Mouse (Mus musculus): Measurements from ENCODE around the gene Gm11034. TPM values are rescaled to one million over a fixed set of nuclear protein-coding genes. Genes with fewer than 3 reads are reported as not detected.

Gm11034 gene
- polyA plus RNA-seq, 1 experiment from 2014 or later = not detected

GRCm38 (mm10) chr8:72242226-72242625 lies 28.8 kb upstream of the Gm11034 start:
- Histone ChIP-seq H3K4me2 (ENCODE audit: low read depth, low read length) (no peak overlapping the region), H3K27ac (ENCODE audit: low read length) (no peak overlapping the region), H3K36me3 (ENCODE audit: control insufficient read depth, insufficient read depth, low read length) (peaks cover 3% of the 10 kb centered on the region; the same call in 1 of the 2 replicates), H3K4me1 (replicated peaks; ENCODE audit: control insufficient read depth, insufficient read depth, low read length) (peaks cover 6% of the 10 kb centered on the region), H3K9me3 (ENCODE audit: control insufficient read depth, low read length) (no peaks in the 10 kb centered on the region), H3K4me3 (ENCODE audit: low read length) (no peak overlapping the region), H3K9ac (ENCODE audit: low read length) (no peak overlapping the region), H3K27me3 (ENCODE audit: control insufficient read depth, insufficient read depth, low read depth, low read length) (no peaks in the 10 kb centered on the region)
- WGBS = 81% methylated on average over 1 of the region's 1 CpGs
- no peak for ATAC-seq (ENCODE audit: low read depth)

GRCm38 (mm10) chr8:72240951-72241350 lies 27.5 kb upstream of the Gm11034 start:
- H3K36me3 ChIP-seq (ENCODE audit: control insufficient read depth, insufficient read depth, low read length) = peaks cover 3% of the 10 kb centered on the region; the same call in 1 of the 2 replicates
- 57% methylated on average over 7 of the region's 7 CpGs for WGBS
- peak overlapping the region; percentile 78 for H3K4me2 ChIP-seq (ENCODE audit: low read depth, low read length)
- peaks cover 6% of the 10 kb centered on the region for H3K4me1 ChIP-seq (replicated peaks; ENCODE audit: control insufficient read depth, insufficient read depth, low read length)
- H3K27ac ChIP-seq (ENCODE audit: low read length) = no peak overlapping the region
- ATAC-seq (ENCODE audit: low read depth) = no peak
- H3K4me3 ChIP-seq (ENCODE audit: low read length) = peak overlapping the region; percentile 81
- no peaks in the 10 kb centered on the region for H3K27me3 ChIP-seq (ENCODE audit: control insufficient read depth, insufficient read depth, low read depth, low read length)
- H3K9ac ChIP-seq (ENCODE audit: low read length) = peak overlapping the region; percentile 80
- H3K9me3 ChIP-seq (ENCODE audit: control insufficient read depth, low read length) = no peaks in the 10 kb centered on the region

GRCm38 (mm10) chr8:72240403-72240763 lies 26.9 kb upstream of the Gm11034 start:
- peak overlapping the region; percentile 80 for H3K9ac ChIP-seq (ENCODE audit: low read length)

GRCm38 (mm10) chr8:72239499-72240402 lies 26.3 kb upstream of the Gm11034 start, which contains the start of gene Ap1m1:
Gene Ap1m1 (plus strand): TSS chr8:72240018.
- peaks cover 3% of the 10 kb centered on the region; the same call in 1 of the 2 replicates for H3K36me3 ChIP-seq (ENCODE audit: control insufficient read depth, insufficient read depth, low read length)
- WGBS = under 1% methylated on average over 54 of the region's 54 CpGs
- peak; percentile 96 for ATAC-seq (ENCODE audit: low read depth)

More at GRCm38 (mm10) chr8:72240403-72240763, 26.9 kb upstream of the Gm11034 start:
- H3K4me2 ChIP-seq (ENCODE audit: low read depth, low read length) = peak overlapping the region; percentile 78
- H3K27ac ChIP-seq (ENCODE audit: low read length) = peak overlapping the region; percentile 81
- WGBS = under 1% methylated on average over 24 of the region's 24 CpGs
- H3K27me3 ChIP-seq (ENCODE audit: control insufficient read depth, insufficient read depth, low read depth, low read length) = no peaks in the 10 kb centered on the region
- H3K9me3 ChIP-seq (ENCODE audit: control insufficient read depth, low read length) = no peaks in the 10 kb centered on the region
- peak; percentile 35 for ATAC-seq (ENCODE audit: low read depth)
- H3K4me3 ChIP-seq (ENCODE audit: low read length) = peak overlapping the region; percentile 81
- peaks cover 3% of the 10 kb centered on the region; the same call in 1 of the 2 replicates for H3K36me3 ChIP-seq (ENCODE audit: control insufficient read depth, insufficient read depth, low read length)
- H3K4me1 ChIP-seq (replicated peaks; ENCODE audit: control insufficient read depth, insufficient read depth, low read length) = peaks cover 6% of the 10 kb centered on the region

GRCm38 (mm10) chr8:72222656-72223055 lies 9.2 kb upstream of the Gm11034 start:
- H3K9me3 ChIP-seq (ENCODE audit: control insufficient read depth, low read length) = no peaks in the 10 kb centered on the region
- no peak overlapping the region for H3K4me2 ChIP-seq (ENCODE audit: low read depth, low read length)
- H3K27ac ChIP-seq (ENCODE audit: low read length) = no peak overlapping the region
- peaks cover 22% of the 10 kb centered on the region for H3K36me3 ChIP-seq (ENCODE audit: control insufficient read depth, insufficient read depth, low read length)
- peaks cover 8% of the 10 kb centered on the region; the same call in 1 of the 2 replicates for H3K4me1 ChIP-seq (replicated peaks; ENCODE audit: control insufficient read depth, insufficient read depth, low read length)
- WGBS = 88% methylated on average over 5 of the region's 5 CpGs
- no peaks in the 10 kb centered on the region for H3K27me3 ChIP-seq (ENCODE audit: control insufficient read depth, insufficient read depth, low read depth, low read length)
- no peak overlapping the region for H3K9ac ChIP-seq (ENCODE audit: low read length)
- ATAC-seq (ENCODE audit: low read depth) = no peak
- H3K4me3 ChIP-seq (ENCODE audit: low read length) = no peak overlapping the region

More at GRCm38 (mm10) chr8:72239499-72240402, 26.3 kb upstream of the Gm11034 start, which contains the start of gene Ap1m1:
- H3K27me3 ChIP-seq (ENCODE audit: control insufficient read depth, insufficient read depth, low read depth, low read length) = no peaks in the 10 kb centered on the region
- peak within 1 kb of the TSS; percentile 78 for H3K4me2 ChIP-seq (ENCODE audit: low read depth, low read length)
- peaks cover 6% of the 10 kb centered on the region for H3K4me1 ChIP-seq (replicated peaks; ENCODE audit: control insufficient read depth, insufficient read depth, low read length)
- no peaks in the 10 kb centered on the region for H3K9me3 ChIP-seq (ENCODE audit: control insufficient read depth, low read length)
- H3K27ac ChIP-seq (ENCODE audit: low read length) = peak within 1 kb of the TSS; percentile 81
- H3K9ac ChIP-seq (ENCODE audit: low read length) = peak within 1 kb of the TSS; percentile 80
- H3K4me3 ChIP-seq (ENCODE audit: low read length) = peak within 1 kb of the TSS; percentile 81

GRCm38 (mm10) chr8:72220758-72221157 lies 7.3 kb upstream of the Gm11034 start:
- Histone ChIP-seq H3K9me3 (ENCODE audit: control insufficient read depth, low read length) (no peaks in the 10 kb centered on the region), H3K36me3 (ENCODE audit: control insufficient read depth, insufficient read depth, low read length) (peaks cover 22% of the 10 kb centered on the region), H3K4me2 (ENCODE audit: low read depth, low read length) (peak overlapping the region; percentile 87), H3K9ac (ENCODE audit: low read length) (peak overlapping the region; percentile 84; the same call in 1 of the 2 replicates), H3K4me1 (replicated peaks; ENCODE audit: control insufficient read depth, insufficient read depth, low read length) (peaks cover 8% of the 10 kb centered on the region; the same call in 1 of the 2 replicates), H3K27ac (ENCODE audit: low read length) (no peak overlapping the region), H3K27me3 (ENCODE audit: control insufficient read depth, insufficient read depth, low read depth, low read length) (no peaks in the 10 kb centered on the region), H3K4me3 (ENCODE audit: low read length) (peak overlapping the region; percentile 87)
- WGBS = 79% methylated on average over 4 of the region's 4 CpGs
- ATAC-seq (ENCODE audit: low read depth) = no peak

GRCm38 (mm10) chr8:72219541-72220363 lies 6.3 kb upstream of the Gm11034 start, which contains the start of gene Fam32a:
Gene Fam32a (plus strand): TSS chr8:72219730.
- WGBS = 13% methylated on average over 39 of the region's 39 CpGs
- Histone ChIP-seq H3K9ac (ENCODE audit: low read length) (peak within 1 kb of the TSS; percentile 84), H3K27me3 (ENCODE audit: control insufficient read depth, insufficient read depth, low read depth, low read length) (no peaks in the 10 kb centered on the region), H3K4me1 (replicated peaks; ENCODE audit: control insufficient read depth, insufficient read depth, low read length) (peaks cover 8% of the 10 kb centered on the region; the same call in 1 of the 2 replicates), H3K27ac (ENCODE audit: low read length) (peak within 1 kb of the TSS; percentile 81), H3K9me3 (ENCODE audit: control insufficient read depth, low read length) (no peaks in the 10 kb centered on the region), H3K36me3 (ENCODE audit: control insufficient read depth, insufficient read depth, low read length) (peaks cover 22% of the 10 kb centered on the region), H3K4me2 (ENCODE audit: low read depth, low read length) (peak within 1 kb of the TSS; percentile 87), H3K4me3 (ENCODE audit: low read length) (peak within 1 kb of the TSS; percentile 87)
- ATAC-seq (ENCODE audit: low read depth) = peak; percentile 99

GRCm38 (mm10) chr8:72218781-72219540 lies 5.5 kb upstream of the Gm11034 start:
- peak; percentile 23 for ATAC-seq (ENCODE audit: low read depth)
- H3K27ac ChIP-seq (ENCODE audit: low read length) = peak overlapping the region; percentile 37; the same call in 1 of the 2 replicates
- no peaks in the 10 kb centered on the region for H3K9me3 ChIP-seq (ENCODE audit: control insufficient read depth, low read length)
- H3K36me3 ChIP-seq (ENCODE audit: control insufficient read depth, insufficient read depth, low read length) = peaks cover 22% of the 10 kb centered on the region
- peak overlapping the region; percentile 87 for H3K4me3 ChIP-seq (ENCODE audit: low read length)
- H3K9ac ChIP-seq (ENCODE audit: low read length) = no peak overlapping the region
- H3K4me2 ChIP-seq (ENCODE audit: low read depth, low read length) = peak overlapping the region; percentile 87
- no peaks in the 10 kb centered on the region for H3K27me3 ChIP-seq (ENCODE audit: control insufficient read depth, insufficient read depth, low read depth, low read length)
- WGBS = 72% methylated on average over 9 of the region's 10 CpGs
- H3K4me1 ChIP-seq (replicated peaks; ENCODE audit: control insufficient read depth, insufficient read depth, low read length) = peaks cover 8% of the 10 kb centered on the region; the same call in 1 of the 2 replicates
